Mouse (Mus musculus) myocyte (in vitro differentiated cells): Measurements from ENCODE around the gene Rbfox1.
A peak's percentile ranks its signal among the peaks of the same experiment; 100 is the strongest.

Source experiments
- E2F4 ChIP-seq: IDR thresholded peaks from one replicate; pipeline ENCODE4 v1.6.1; 2011; ENCODE audit warnings: mild to moderate bottlenecking, control low read depth, moderate library complexity; ENCODE audit not compliant: insufficient read depth
- MYOD1 ChIP-seq, 3 experiments: IDR thresholded peaks; one replicate each; pipeline ENCODE4 v1.6.1; 2011; ENCODE audit warnings: control low read depth in 2 of 3, low read depth in 2 of 3, mild to moderate bottlenecking in 2 of 3, moderate library complexity in 1 of 3; ENCODE audit not compliant: insufficient read length in 2 of 3, control insufficient read depth in 1 of 3
- POLR2A ChIP-seq: IDR thresholded peaks from one replicate; pipeline ENCODE4 v1.6.1; 2011; ENCODE audit warnings: low read depth, mild to moderate bottlenecking, control low read depth, moderate library complexity; ENCODE audit not compliant: insufficient read length

- TF ChIP-seq POLR2A (no peak), MYOD1 (IDR thresholded peaks at IDR 0.05; ENCODE audit: control insufficient read depth in 1 of 3, insufficient read length in 2 of 3, low read depth in 2 of 3) (peak; percentile 75 to 92 (median 89)), E2F4 (no peak)
These were observed 1184.4 kb downstream of the Rbfox1 start for GRCm38 (mm10) chr16:7069599-7069998.
